Mouse (Mus musculus): ENCODE results near the gene Tapbpl. TPM values are rescaled to one million over a fixed set of nuclear protein-coding genes. Genes with fewer than 3 reads are reported as not detected.

The Tapbpl gene
- total RNA-seq, 2 experiments from 2014 or later, result 3.2 to 4.2 TPM

DNA sequence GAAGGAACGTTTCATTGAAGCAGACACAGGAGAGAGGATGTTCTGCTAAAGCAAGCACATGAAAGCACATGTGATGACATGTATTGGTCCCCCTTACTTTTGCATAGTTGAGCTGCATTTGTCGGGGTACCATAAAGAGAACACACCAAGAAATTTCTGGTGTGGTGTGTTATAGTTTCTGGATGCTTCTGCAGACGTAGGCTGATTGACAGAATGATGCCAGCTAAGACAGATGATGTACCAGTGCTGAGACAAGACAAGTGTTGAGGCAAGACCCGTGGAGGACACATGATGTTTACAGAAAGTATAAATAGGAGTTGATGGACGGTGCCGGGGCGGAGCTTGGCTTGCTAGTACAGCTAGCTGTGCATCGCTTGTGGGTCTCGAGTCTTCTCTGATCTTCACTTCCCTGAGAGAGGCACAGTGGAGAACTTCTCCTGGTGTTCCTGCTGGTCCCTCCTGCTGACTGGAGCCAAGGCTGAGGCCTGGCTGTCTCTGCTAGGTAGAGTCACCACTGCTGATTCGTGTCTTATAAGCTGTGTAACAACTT, 28.4 kb upstream of the Tapbpl start:
- TF ChIP-seq CTCF (conservative IDR thresholded peaks at IDR 0.05), result no peak
- Histone ChIP-seq H3K4me3 (no peak overlapping the region), H3K27ac (no peak overlapping the region)
- no peak for DNase-seq (ENCODE audit: low spot score in 2 of 2)

DNA sequence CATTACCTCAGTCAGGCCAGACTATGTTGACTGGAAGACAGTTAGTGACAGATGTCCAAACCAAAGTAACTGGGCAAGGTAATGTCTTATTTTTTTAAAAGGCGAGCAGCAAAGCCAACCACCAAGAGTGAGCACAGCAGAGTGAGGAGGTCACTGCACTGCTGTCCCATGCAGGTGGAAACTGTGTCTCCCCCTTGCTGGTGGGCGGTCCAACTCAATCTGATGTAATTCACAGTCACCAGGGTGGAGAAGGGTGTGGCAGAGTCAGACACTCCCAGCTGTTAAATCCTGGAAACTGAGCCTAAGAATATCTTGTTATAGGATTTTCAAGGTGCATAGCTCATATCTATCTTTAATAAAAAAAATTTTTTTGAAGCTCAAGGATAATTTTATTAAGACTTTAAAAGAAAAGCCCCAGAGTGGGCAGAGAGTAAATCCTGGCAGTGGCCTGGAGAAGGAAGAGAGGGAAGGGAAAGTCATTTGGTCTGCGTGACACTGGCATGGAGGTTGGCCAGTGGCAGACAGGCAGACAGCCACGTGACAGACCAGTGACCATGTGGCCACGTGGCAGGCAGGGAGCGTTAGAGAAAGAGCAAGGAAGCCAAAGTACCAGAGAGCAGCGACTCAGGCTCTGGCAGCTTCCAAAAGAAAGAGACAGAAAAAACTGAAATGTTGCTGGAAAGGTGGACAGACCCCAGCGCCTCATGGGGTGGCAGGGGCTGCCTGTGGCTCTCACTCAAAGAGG, 24.7 kb upstream of the Tapbpl start:
- Histone ChIP-seq H3K4me3 (no peak overlapping the region), H3K27ac (no peak overlapping the region)
- TF ChIP-seq CTCF (conservative IDR thresholded peaks at IDR 0.05), result no peak
- DNase-seq (ENCODE audit: low spot score in 2 of 2), result no peak

DNA sequence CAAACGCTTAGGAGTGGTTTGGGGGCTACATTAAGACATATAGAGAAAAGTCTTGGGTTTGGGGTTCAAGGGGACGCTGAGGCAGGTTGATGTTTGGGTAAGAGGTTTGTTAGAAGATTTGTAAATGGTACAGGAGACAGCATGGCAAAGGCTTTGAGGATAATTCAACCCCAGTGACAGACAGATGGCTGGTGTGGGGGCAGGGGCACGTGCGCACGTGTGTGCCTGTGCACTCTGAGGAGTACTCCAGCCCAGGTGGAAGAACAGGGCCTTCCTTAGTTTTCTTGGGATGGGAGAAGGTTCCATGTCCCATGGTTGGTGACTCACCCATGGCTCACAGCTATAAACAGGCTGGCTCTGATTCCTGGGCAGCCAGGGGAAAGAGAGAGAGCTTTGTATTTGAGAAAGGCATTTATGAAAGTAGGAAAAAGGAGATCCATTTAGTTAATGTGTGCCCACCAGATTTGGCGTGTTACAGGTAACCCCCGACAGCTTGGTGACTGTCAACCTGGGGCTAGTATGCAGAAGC, 23.9 kb upstream of the Tapbpl start:
- no peak for DNase-seq (ENCODE audit: low spot score in 2 of 2)
- no peak overlapping the region for H3K4me3 ChIP-seq
- H3K27ac ChIP-seq, result no peak overlapping the region
- TF ChIP-seq CTCF (conservative IDR thresholded peaks at IDR 0.05), result no peak

DNA sequence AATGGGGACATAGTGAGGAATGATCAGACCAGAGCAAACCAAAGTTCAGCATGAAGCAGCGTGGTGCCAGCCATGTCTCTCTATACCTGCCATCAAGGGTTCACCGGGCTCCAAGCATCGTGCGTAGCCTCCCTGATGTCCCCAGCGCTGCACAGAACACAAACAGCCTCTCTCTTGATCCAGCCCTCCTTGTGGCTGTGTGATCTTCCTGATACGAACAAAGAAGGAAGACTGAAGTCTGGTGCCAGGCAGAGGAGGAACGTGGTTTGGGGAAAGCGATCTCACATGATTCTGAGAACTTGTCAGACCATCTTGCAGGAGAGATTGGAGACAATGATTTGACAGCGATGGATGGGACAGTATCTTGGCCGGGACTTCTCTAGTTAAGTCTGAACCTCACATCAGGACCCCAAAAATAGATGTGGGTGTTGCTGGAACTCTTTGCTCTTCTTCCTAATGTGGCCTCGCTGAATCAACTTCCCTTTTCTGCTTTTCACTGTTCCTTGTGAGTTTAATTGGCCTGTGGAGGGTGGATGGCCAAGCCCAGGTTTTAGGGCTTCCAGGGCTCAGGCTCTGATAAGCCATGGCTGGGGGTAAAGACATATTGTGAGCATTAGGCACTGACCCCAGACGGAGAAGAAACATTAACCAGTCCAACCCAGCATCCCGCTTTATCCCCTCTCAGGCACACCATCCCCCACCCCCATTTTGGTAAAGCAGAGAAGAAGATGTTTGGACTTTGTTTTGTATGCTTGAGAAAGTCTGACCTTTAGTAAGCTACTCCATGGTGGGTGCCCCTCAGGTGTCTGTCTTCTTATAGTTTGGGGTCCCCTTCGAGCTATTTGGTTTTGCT, 22.4 kb upstream of the Tapbpl start:
- H3K4me3 ChIP-seq, result no peak overlapping the region
- no peak for DNase-seq (ENCODE audit: low spot score in 2 of 2)
- no peak overlapping the region for H3K27ac ChIP-seq
- TF ChIP-seq CTCF (conservative IDR thresholded peaks at IDR 0.05), result no peak

DNA sequence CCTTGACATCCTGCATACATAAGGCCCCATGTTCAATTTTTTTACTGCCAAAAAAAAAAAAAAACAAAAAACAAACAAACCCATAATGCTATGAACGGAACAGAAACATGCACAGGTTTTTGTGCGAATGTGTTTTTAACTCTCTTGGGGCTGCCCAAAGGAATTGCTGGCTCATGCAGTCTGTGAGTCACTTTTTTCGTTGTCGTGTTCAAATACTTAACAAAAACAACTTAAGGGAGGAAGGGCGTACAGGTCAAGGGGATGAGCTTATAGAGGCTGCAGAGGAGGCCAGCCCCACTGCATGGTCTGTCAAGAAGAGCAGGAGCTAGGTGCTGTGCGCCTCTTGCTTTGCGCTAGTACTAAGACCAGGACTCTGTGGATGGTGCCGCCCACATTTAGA, 21.1 kb upstream of the Tapbpl start:
- Histone ChIP-seq H3K27ac (no peak overlapping the region), H3K4me3 (no peak overlapping the region)
- DNase-seq (ENCODE audit: low spot score in 2 of 2), result no peak
- TF ChIP-seq CTCF (conservative IDR thresholded peaks at IDR 0.05), result no peak

DNA sequence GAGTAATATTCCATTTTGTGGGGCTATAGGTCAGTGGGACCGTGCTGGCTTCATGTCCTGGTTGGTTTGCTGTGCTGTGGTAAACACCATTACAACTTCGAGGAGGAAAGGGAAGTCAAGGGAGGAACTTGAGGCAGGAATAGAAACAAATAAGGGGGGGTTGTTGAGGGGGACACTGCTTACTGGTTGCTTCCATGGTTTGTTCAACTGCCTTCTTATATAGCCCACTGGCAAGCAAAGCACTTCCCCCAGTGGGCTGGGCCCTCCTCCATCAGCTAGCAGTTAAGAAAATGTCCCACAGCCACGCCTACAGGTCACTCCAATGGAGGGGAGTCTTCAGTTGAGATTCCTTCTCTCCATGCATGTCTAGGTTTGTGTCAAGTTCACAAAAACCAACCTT, 20.6 kb upstream of the Tapbpl start:
- DNase-seq (ENCODE audit: low spot score in 2 of 2), result no peak
- H3K4me3 ChIP-seq, result no peak overlapping the region
- no peak for TF ChIP-seq CTCF (conservative IDR thresholded peaks at IDR 0.05)
- no peak overlapping the region for H3K27ac ChIP-seq

DNA sequence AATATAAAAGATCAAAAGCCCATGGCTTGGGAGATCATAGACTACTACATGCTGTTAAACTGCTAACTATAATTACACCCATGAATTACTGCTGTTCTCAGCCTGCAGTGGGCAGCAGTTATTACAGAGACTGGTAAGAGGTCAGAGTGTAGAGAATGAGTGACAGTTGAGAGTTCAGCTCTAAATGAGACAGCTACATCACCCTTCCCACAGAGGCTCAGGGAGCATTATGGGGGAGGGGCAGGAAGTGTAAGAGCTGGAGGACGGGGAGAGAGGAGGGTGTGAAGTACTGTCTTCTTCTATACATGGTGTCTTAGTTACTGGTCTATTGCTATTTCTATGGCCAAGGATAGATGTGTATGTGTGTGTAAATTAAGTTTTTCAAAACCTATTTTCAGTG, 12.9 kb upstream of the Tapbpl start:
- TF ChIP-seq CTCF (conservative IDR thresholded peaks at IDR 0.05), result no peak
- DNase-seq (ENCODE audit: low spot score in 2 of 2), result no peak
- H3K4me3 ChIP-seq, result no peak overlapping the region
- no peak overlapping the region for H3K27ac ChIP-seq

DNA sequence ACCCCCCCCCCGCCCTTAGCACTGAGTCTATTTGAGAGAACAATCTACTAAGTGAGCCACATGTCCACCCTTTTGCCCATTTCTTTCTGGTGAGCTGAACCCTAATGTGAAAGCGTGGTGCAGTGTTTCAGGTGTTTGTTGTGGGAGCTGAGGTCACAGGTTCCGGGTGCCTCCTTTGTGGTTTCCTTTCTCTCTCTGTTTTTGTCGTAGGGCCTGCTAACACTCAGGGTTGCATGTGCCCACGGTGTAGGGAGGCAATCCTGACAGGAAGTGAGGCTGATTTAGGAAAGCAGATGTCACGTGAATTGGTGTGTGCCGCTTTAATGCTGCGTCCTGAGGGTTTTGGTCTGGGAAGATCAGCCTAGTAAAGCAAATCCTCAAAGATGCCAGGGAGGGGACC, 9.9 kb upstream of the Tapbpl start:
- TF ChIP-seq CTCF (conservative IDR thresholded peaks at IDR 0.05), result no peak
- no peak for DNase-seq (ENCODE audit: low spot score in 2 of 2)
- H3K4me3 ChIP-seq, result no peak overlapping the region
- H3K27ac ChIP-seq, result no peak overlapping the region

DNA sequence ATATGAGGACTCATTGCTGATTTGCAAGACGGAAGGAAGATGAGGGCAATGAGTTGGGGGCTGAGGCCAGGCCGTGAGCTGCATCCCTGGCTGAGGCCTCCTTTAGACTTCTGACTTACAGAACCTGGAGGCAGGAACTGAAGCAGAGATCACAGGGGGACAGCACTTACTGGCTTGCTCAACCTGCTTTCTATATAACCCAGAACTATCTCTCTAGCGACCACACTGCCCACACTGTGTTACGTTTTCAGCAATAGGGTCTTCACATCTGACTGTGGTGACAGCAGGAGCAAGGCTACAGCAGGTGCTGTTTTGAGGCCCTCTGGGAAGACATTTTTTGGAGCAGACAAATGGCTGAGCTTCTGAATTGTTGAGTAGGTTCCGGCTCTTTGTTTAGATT, 9.0 kb upstream of the Tapbpl start:
- Histone ChIP-seq H3K27ac (no peak overlapping the region), H3K4me3 (no peak overlapping the region)
- TF ChIP-seq CTCF (conservative IDR thresholded peaks at IDR 0.05), result no peak
- no peak for DNase-seq (ENCODE audit: low spot score in 2 of 2)

DNA sequence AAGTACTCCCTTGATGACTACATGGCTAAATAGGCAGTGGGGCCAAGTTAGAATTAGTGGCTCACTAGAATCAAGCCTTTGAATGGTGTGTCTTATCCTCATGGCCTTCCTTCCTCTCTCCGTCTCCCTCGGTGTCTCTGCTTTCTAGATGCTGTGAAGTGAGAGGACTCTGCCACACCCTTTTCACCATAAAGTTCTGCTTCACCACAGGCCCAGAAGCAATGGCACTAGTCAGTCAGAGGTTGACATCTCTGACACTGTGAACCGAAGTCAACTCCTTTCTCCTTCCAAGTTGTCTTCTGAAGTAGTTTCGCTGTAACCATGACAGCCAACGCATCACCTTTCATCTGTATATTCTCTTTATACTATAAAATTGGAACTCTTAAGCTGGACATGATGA, 7.9 kb upstream of the Tapbpl start:
- TF ChIP-seq CTCF (conservative IDR thresholded peaks at IDR 0.05), result no peak
- DNase-seq (ENCODE audit: low spot score in 2 of 2), result no peak
- Histone ChIP-seq H3K27ac (no peak overlapping the region), H3K4me3 (no peak overlapping the region)

DNA sequence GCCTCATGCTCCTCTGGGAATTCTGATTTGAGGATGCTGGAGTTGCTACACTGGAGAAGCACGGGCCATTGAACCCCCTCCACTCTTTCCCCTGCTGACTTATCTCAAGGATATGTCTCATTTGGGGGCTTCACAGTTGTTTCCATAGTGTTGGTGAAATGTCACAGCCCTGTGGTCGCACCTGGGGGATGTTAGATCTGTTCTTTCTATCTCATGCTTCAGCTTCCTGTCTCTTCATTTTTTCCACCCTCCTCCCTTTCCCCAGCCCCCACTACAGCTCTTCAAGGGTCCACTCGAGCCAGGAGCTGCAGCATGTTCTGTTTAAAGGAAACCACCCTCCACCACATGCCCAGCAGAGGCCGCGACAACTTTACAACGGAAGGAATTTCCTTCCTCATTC, 6.7 kb upstream of the Tapbpl start:
- no peak overlapping the region for H3K27ac ChIP-seq
- TF ChIP-seq CTCF (conservative IDR thresholded peaks at IDR 0.05), result no peak
- no peak for DNase-seq (ENCODE audit: low spot score in 2 of 2)
- H3K4me3 ChIP-seq, result no peak overlapping the region

DNA sequence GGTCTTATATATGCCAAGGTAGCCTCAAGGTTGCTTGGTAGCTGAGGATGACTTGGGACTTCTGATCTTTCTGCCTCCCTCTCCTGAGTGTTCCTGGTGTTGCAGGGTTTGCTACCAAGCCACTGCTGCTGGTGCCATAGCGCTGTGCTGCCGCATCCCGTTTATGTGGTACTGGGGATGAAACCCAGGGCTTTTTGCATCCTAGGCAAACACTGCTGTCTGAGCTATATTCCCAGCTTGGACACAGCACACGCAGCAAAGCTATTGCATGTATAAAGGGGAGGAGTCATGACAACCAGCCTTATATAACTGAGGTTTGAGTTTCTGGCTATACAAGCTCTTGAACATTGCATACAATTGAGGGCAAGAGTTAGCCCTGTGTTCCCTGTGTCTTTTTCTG, 5.8 kb upstream of the Tapbpl start:
- no peak overlapping the region for H3K27ac ChIP-seq
- DNase-seq (ENCODE audit: low spot score in 2 of 2), result no peak
- no peak for TF ChIP-seq CTCF (conservative IDR thresholded peaks at IDR 0.05)
- H3K4me3 ChIP-seq, result no peak overlapping the region

DNA sequence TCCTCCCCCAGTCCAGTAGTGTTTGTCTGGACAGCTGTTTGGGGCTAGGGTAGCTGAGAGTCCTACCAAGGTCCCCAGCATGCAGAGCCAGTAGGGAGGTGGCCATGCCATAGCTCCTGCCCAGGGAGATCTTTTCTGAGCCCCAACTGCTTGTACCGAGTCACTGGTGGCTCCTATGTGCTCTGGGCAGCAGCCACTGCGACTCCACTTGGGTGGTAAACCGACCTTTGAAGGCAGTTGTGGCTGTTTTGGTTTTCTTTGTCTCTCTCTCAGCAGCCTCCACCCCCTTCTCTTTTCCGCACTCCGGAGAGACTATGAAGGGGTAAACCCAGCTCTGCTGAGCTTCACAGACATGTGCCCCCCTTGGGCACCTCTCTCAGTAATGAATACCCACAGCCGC, 5.1 kb upstream of the Tapbpl start, which contains the start of gene Cd27:
Gene Cd27, minus strand, starts transcription at position 229 of the 400 bp plus-strand sequence.
- DNase-seq (ENCODE audit: low spot score in 2 of 2), result no peak
- TF ChIP-seq CTCF (conservative IDR thresholded peaks at IDR 0.05), result no peak
- Histone ChIP-seq H3K4me3 (no peak within 1 kb of the TSS), H3K27ac (no peak within 1 kb of the TSS)

Measured in layer of hippocampus, adult 2 months (tissue).